Mouse (Mus musculus) kidney, adult 2 months (tissue): ENCODE results near the gene Wwc2.

ENCODE experiments used
- CTCF ChIP-seq: fragments of 200-500 bp; conservative IDR thresholded peaks from 2 replicates; pipeline ENCODE4 v1.5.1; 2011; ENCODE audit warnings: low read depth, mild to moderate bottlenecking, control low read depth, low read length, moderate library complexity, mixed read lengths; ENCODE audit not compliant: insufficient read depth, insufficient read length
- POLR2A ChIP-seq: fragments of 200-500 bp; IDR thresholded peaks from one replicate; pipeline ENCODE4 v1.6.1; 2011; ENCODE audit warnings: low read depth, low read length, control low read depth

- TF ChIP-seq POLR2A (no peak), CTCF (no peak)
Measured at GRCm38 (mm10) chr8:47962484-47962883, 28.2 kb downstream of the Wwc2 start.
